Comparison of ENCODE assay signal across 8 mouse cellular contexts in genomic region chr6:90987561-90988298, GRCm38 (mm10). TPM values are rescaled to one million over a fixed set of nuclear protein-coding genes. Genes with fewer than 3 reads are reported as not detected.
DNase-seq lines count a peak whose midpoint lies in the region; ATAC-seq and TF ChIP-seq lines count a peak whose summit lies in the region.

No protein-coding gene starts in this region.

- H3K9ac ChIP-seq in forebrain, embryonic 15.5 days (replicated peaks), result peak overlapping the region; percentile 45
- H3K9ac ChIP-seq in kidney, embryonic 16.5 days (replicated peaks; ENCODE audit: low read length), result peak overlapping the region; percentile 78
- H3K9ac ChIP-seq in lung, postnatal 0 days (replicated peaks; ENCODE audit: low read depth), result peak overlapping the region; percentile 34

- no peaks in the 10 kb centered on the region for H3K36me3 ChIP-seq in megakaryocyte, embryonic 14.5 days (replicated peaks; ENCODE audit: low read length)
- no peaks in the 10 kb centered on the region for H3K36me3 ChIP-seq in forebrain, embryonic 15.5 days
- H3K36me3 ChIP-seq in kidney, embryonic 16.5 days (ENCODE audit: insufficient read depth, low read length), result no peaks in the 10 kb centered on the region
- H3K36me3 ChIP-seq in lung, postnatal 0 days (ENCODE audit: insufficient read depth, low read length), result no peaks in the 10 kb centered on the region

- H3K4me3 ChIP-seq in megakaryocyte, embryonic 14.5 days (replicated peaks), result peak overlapping the region; percentile 93
- H3K4me3 ChIP-seq in forebrain, embryonic 15.5 days, result peak overlapping the region; percentile 72
- H3K4me3 ChIP-seq in kidney, embryonic 16.5 days (ENCODE audit: low read length), result peak overlapping the region; percentile 69
- H3K4me3 ChIP-seq in lung, postnatal 0 days (ENCODE audit: low read depth, low read length), result peak overlapping the region; percentile 61

- peaks cover 25% of the 10 kb centered on the region for H3K9me3 ChIP-seq in megakaryocyte, embryonic 14.5 days
- peaks cover 3% of the 10 kb centered on the region; the same call in 1 of the 2 replicates for H3K9me3 ChIP-seq in forebrain, embryonic 15.5 days
- H3K9me3 ChIP-seq in kidney, embryonic 16.5 days (ENCODE audit: low read length), result no peaks in the 10 kb centered on the region
- no peaks in the 10 kb centered on the region for H3K9me3 ChIP-seq in lung, postnatal 0 days (ENCODE audit: low read length)

- H3K4me2 ChIP-seq in forebrain, embryonic 15.5 days (replicated peaks), result peak overlapping the region; percentile 93
- peak overlapping the region; percentile 99 for H3K4me2 ChIP-seq in kidney, embryonic 16.5 days (replicated peaks; ENCODE audit: low read depth, low read length)
- H3K4me2 ChIP-seq in lung, postnatal 0 days (replicated peaks; ENCODE audit: low read depth, low read length), result peak overlapping the region; percentile 99

- TF ChIP-seq EP300 in lung, postnatal 0 days (IDR thresholded peaks at IDR 0.05), result no peak

- H3K27ac ChIP-seq in forebrain, embryonic 15.5 days (replicated peaks), result peak overlapping the region; percentile 53; the same call in 1 of the 2 replicates
- H3K27ac ChIP-seq in kidney, embryonic 16.5 days (ENCODE audit: low read length), result peak overlapping the region; percentile 49; the same call in 1 of the 2 replicates
- H3K27ac ChIP-seq in lung, postnatal 0 days (ENCODE audit: low read length), result peak overlapping the region; percentile 64

- peak; percentile 27 to 53 for DNase-seq in adrenal gland, postnatal 36 days
- peak; percentile 22 for DNase-seq in lung, postnatal 0 days (ENCODE audit: low spot score)
- DNase-seq in right cerebral cortex, adult 2 months (ENCODE audit: low spot score in 2 of 2), result peak; percentile 31 to 40

- ATAC-seq in megakaryocyte, adult 5-6 weeks (ENCODE audit: poor library complexity, severe bottlenecking), result no peak
- ATAC-seq in forebrain, embryonic 15.5 days (replicated peaks), result peak; percentile 2; the same call in 1 of the 2 replicates
- no peak; the same call in 1 of the 2 replicates for ATAC-seq in kidney, embryonic 16.5 days (ENCODE audit: low FRiP score, low TSS enrichment)
- no peak for ATAC-seq in lung, postnatal 0 days
- ATAC-seq in inflammation-experienced regulatory T-cells, adult 6 months, result no peak

- under 1% methylated on average over 73 of the region's 76 CpGs for WGBS in forebrain, embryonic 15.5 days
- WGBS in kidney, embryonic 16.5 days, result under 1% methylated on average over 74 of the region's 76 CpGs
- WGBS in lung, postnatal 0 days, result 1% methylated on average over 60 of the region's 76 CpGs

- no peak for TF ChIP-seq CTCF in lung, postnatal 0 days (IDR thresholded peaks at IDR 0.05)

- H3K4me1 ChIP-seq in megakaryocyte, embryonic 14.5 days, result peaks cover 53% of the 10 kb centered on the region
- H3K4me1 ChIP-seq in forebrain, embryonic 15.5 days, result peaks cover 15% of the 10 kb centered on the region
- H3K4me1 ChIP-seq in kidney, embryonic 16.5 days (ENCODE audit: insufficient read depth, low read length), result peaks cover 12% of the 10 kb centered on the region
- H3K4me1 ChIP-seq in lung, postnatal 0 days (ENCODE audit: insufficient read depth, low read depth, low read length), result peaks cover 15% of the 10 kb centered on the region; the same call in 1 of the 2 replicates

- H3K27me3 ChIP-seq in megakaryocyte, embryonic 14.5 days (replicated peaks), result peaks cover 80% of the 10 kb centered on the region
- peaks cover 6% of the 10 kb centered on the region; the same call in 1 of the 2 replicates for H3K27me3 ChIP-seq in forebrain, embryonic 15.5 days
- H3K27me3 ChIP-seq in kidney, embryonic 16.5 days (ENCODE audit: insufficient read depth, low read length), result peaks cover 6% of the 10 kb centered on the region; the same call in 1 of the 2 replicates
- 0 out of 2 replicates have a peak, but pooled peaks cover 6% of the 10 kb centered on the region for H3K27me3 ChIP-seq in lung, postnatal 0 days (replicated peaks; ENCODE audit: insufficient read depth, low read length)

RNA-seq across cellular contexts. Expression of gene Iqsec1, which starts 0.8 kb away (rescaled TPM):
- 90.9 and 120 TPM in 2 replicates for polyA plus RNA-seq in megakaryocyte, embryonic 14.5 days (2012; ENCODE audit: insufficient read depth, low replicate concordance)
- total RNA-seq in megakaryocyte, adult 5-6 weeks (2015), result 58.0 and 61.3 TPM in 2 replicates
- total RNA-seq in megakaryocyte, adult 5-6 weeks (2017), result 12.2 and 22.1 TPM in 2 replicates
- total RNA-seq in adrenal gland, postnatal 36 days (2021), result 100 to 1,000 TPM in 1 of 2 experiments, 10 to 100 TPM in 1; 96.2 to 114 TPM
- polyA plus RNA-seq in forebrain, embryonic 15.5 days (2015; fragmentation: Nextera tagmentation; extraction: Ambion mirVana), result 15.0 and 16.3 TPM in 2 replicates
- polyA plus RNA-seq in kidney, embryonic 16.5 days (2015; fragmentation: Nextera tagmentation; extraction: Ambion mirVana), result 10.5 and 10.9 TPM in 2 replicates
- 18.6 and 22.4 TPM in 2 replicates for polyA plus RNA-seq in lung, postnatal 0 days (2015; fragmentation: Nextera tagmentation; extraction: Ambion mirVana)
- 10 to 100 TPM in 2 of 3 experiments, 1 to 10 TPM in 1; 9.8 to 12.2 (median 10.0) TPM for polyA plus RNA-seq in inflammation-experienced regulatory T-cells, adult 6 months (2017; shearing (Covaris generic))
